Mouse (Mus musculus): ENCODE results near the gene Gm28305.

Gene Gm28305

DNA sequence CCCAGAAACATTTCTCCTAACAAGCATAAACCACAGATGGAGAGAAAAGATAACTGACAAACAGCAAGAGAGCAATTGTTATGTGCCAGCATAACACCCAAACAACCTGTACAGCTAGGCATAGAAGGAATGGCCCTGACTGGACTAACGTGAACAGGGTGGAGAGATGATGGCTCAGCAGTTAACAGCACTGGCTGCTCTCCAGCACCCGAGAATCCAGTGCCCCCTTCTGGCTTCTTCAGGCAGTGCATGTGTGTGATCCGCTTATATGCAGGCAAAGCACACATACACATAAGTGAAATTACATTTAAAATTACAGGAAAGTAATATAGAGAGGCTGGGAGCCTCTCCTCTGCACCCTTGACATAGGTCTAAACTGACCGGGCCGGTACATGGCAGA is 38.9 kb downstream of the Gm28305 start:
- H3K4me3 ChIP-seq (replicated peaks; ENCODE audit: low read length): no peak overlapping the region
- TF ChIP-seq CTCF (conservative IDR thresholded peaks at IDR 0.05; ENCODE audit: low read length) (peak; percentile 89), POU5F1 (IDR thresholded peaks at IDR 0.05; ENCODE audit: borderline replicate concordance, low read length) (no peak), NANOG (IDR thresholded peaks at IDR 0.05; ENCODE audit: borderline replicate concordance, low read length) (no peak)
- H3K4me1 ChIP-seq (replicated peaks; ENCODE audit: low read depth, low read length): peaks cover 11% of the 10 kb centered on the region
- H3K27me3 ChIP-seq (ENCODE audit: insufficient read depth, low read length): no peaks in the 10 kb centered on the region
- H3K36me3 ChIP-seq (ENCODE audit: insufficient read depth, low read length): peaks cover 30% of the 10 kb centered on the region
- no peaks in the 10 kb centered on the region for H3K9me3 ChIP-seq (ENCODE audit: low read length)

DNA sequence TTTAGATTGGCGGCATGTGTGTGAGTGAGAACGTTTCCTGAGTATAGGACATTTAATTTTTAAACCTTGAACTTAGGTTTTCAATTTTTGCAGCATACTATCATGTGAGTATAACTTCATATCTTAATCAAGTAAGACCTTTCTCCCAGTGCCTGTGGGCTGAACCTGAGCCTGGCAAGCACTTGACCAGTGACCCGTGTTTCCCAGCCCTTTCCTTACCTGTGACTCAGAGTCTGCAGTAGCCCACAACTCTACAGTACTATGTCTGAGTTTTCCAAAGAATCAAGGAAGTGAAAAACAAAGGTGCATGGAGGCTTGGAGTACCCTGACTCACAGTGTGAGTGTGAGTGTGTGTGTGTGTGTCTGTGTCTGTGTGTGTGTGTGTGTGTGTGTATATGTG is 39.6 kb downstream of the Gm28305 start:
- TF ChIP-seq NANOG (IDR thresholded peaks at IDR 0.05; ENCODE audit: borderline replicate concordance, low read length) (no peak), POU5F1 (IDR thresholded peaks at IDR 0.05; ENCODE audit: borderline replicate concordance, low read length) (no peak)
- Histone ChIP-seq H3K36me3 (ENCODE audit: insufficient read depth, low read length) (peaks cover 35% of the 10 kb centered on the region), H3K4me1 (replicated peaks; ENCODE audit: low read depth, low read length) (peaks cover 17% of the 10 kb centered on the region), H3K4me3 (replicated peaks; ENCODE audit: low read length) (no peak overlapping the region), H3K27me3 (ENCODE audit: insufficient read depth, low read length) (no peaks in the 10 kb centered on the region), H3K9me3 (ENCODE audit: low read length) (no peaks in the 10 kb centered on the region)

GRCm38 (mm10) chr9:104085730-104086429 is 45.4 kb downstream of the Gm28305 start:
- H3K4me3 ChIP-seq (replicated peaks; ENCODE audit: low read length): peak overlapping the region; percentile 14; the same call in 1 of the 2 replicates
- no peaks in the 10 kb centered on the region for H3K27me3 ChIP-seq (ENCODE audit: insufficient read depth, low read length)
- TF ChIP-seq CTCF (conservative IDR thresholded peaks at IDR 0.05; ENCODE audit: low read length) (no peak), POU5F1 (IDR thresholded peaks at IDR 0.05; ENCODE audit: borderline replicate concordance, low read length) (no peak)

GRCm38 (mm10) chr9:104088555-104088954 is 48.1 kb downstream of the Gm28305 start:
- Histone ChIP-seq H3K4me1 (replicated peaks; ENCODE audit: low read depth, low read length) (peaks cover 58% of the 10 kb centered on the region), H3K27me3 (ENCODE audit: insufficient read depth, low read length) (no peaks in the 10 kb centered on the region), H3K4me3 (replicated peaks; ENCODE audit: low read length) (peak overlapping the region; percentile 39; the same call in 1 of the 2 replicates), H3K36me3 (ENCODE audit: insufficient read depth, low read length) (peaks cover 18% of the 10 kb centered on the region), H3K9me3 (ENCODE audit: low read length) (no peaks in the 10 kb centered on the region)
- TF ChIP-seq CTCF (conservative IDR thresholded peaks at IDR 0.05; ENCODE audit: low read length) (no peak), POU5F1 (IDR thresholded peaks at IDR 0.05; ENCODE audit: borderline replicate concordance, low read length) (no peak), NANOG (IDR thresholded peaks at IDR 0.05; ENCODE audit: borderline replicate concordance, low read length) (no peak)

More at GRCm38 (mm10) chr9:104085730-104086429, 45.4 kb downstream of the Gm28305 start:
- peaks cover 60% of the 10 kb centered on the region for H3K4me1 ChIP-seq (replicated peaks; ENCODE audit: low read depth, low read length)
- H3K9me3 ChIP-seq (ENCODE audit: low read length): no peaks in the 10 kb centered on the region
- peaks cover 28% of the 10 kb centered on the region for H3K36me3 ChIP-seq (ENCODE audit: insufficient read depth, low read length)

GRCm38 (mm10) chr9:104092945-104093344 is 52.5 kb downstream of the Gm28305 start:
- peaks cover 14% of the 10 kb centered on the region for H3K4me1 ChIP-seq (replicated peaks; ENCODE audit: low read depth, low read length)
- H3K36me3 ChIP-seq (ENCODE audit: insufficient read depth, low read length): peaks cover 21% of the 10 kb centered on the region
- no peaks in the 10 kb centered on the region for H3K9me3 ChIP-seq (ENCODE audit: low read length)
- H3K4me3 ChIP-seq (replicated peaks; ENCODE audit: low read length): no peak overlapping the region
- TF ChIP-seq NANOG (IDR thresholded peaks at IDR 0.05; ENCODE audit: borderline replicate concordance, low read length) (no peak), CTCF (conservative IDR thresholded peaks at IDR 0.05; ENCODE audit: low read length) (no peak), POU5F1 (IDR thresholded peaks at IDR 0.05; ENCODE audit: borderline replicate concordance, low read length) (no peak)
- H3K27me3 ChIP-seq (ENCODE audit: insufficient read depth, low read length): no peaks in the 10 kb centered on the region

GRCm38 (mm10) chr9:104098256-104098655 is 57.8 kb downstream of the Gm28305 start:
- TF ChIP-seq NANOG (IDR thresholded peaks at IDR 0.05; ENCODE audit: borderline replicate concordance, low read length) (no peak), POU5F1 (IDR thresholded peaks at IDR 0.05; ENCODE audit: borderline replicate concordance, low read length) (no peak), CTCF (conservative IDR thresholded peaks at IDR 0.05; ENCODE audit: low read length) (no peak)
- Histone ChIP-seq H3K4me3 (replicated peaks; ENCODE audit: low read length) (no peak overlapping the region), H3K4me1 (replicated peaks; ENCODE audit: low read depth, low read length) (peaks cover 46% of the 10 kb centered on the region), H3K9me3 (ENCODE audit: low read length) (no peaks in the 10 kb centered on the region), H3K36me3 (ENCODE audit: insufficient read depth, low read length) (peaks cover 12% of the 10 kb centered on the region; the same call in 1 of the 2 replicates), H3K27me3 (ENCODE audit: insufficient read depth, low read length) (peaks cover 12% of the 10 kb centered on the region)

GRCm38 (mm10) chr9:104099060-104099459 is 58.6 kb downstream of the Gm28305 start:
- H3K9me3 ChIP-seq (ENCODE audit: low read length): no peaks in the 10 kb centered on the region
- H3K4me3 ChIP-seq (replicated peaks; ENCODE audit: low read length): peak overlapping the region; percentile 65
- H3K4me1 ChIP-seq (replicated peaks; ENCODE audit: low read depth, low read length): peaks cover 54% of the 10 kb centered on the region
- TF ChIP-seq CTCF (conservative IDR thresholded peaks at IDR 0.05; ENCODE audit: low read length) (no peak), NANOG (IDR thresholded peaks at IDR 0.05; ENCODE audit: borderline replicate concordance, low read length) (no peak), POU5F1 (IDR thresholded peaks at IDR 0.05; ENCODE audit: borderline replicate concordance, low read length) (no peak)
- peaks cover 12% of the 10 kb centered on the region; the same call in 1 of the 2 replicates for H3K36me3 ChIP-seq (ENCODE audit: insufficient read depth, low read length)
- peaks cover 12% of the 10 kb centered on the region for H3K27me3 ChIP-seq (ENCODE audit: insufficient read depth, low read length)

DNA sequence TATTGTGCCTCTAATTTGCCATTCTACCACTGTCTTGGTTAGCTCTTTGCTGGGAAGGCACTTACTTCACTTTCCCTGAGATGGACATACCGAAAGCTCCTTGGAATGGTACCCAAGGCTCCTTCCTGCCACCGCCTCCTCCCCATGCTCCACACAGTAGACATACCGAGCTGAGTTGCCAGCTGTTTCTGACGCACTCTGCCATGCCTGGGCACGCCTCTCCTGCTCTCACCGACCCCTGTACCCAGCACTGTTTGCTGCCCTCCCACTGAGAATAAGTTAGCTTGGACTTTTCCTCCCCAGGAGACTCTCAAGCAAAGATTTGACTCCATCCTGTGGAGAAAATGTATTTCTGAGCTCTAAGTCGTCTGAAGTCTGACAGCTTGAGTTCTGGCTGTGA is 60.4 kb downstream of the Gm28305 start:
- H3K27me3 ChIP-seq (ENCODE audit: insufficient read depth, low read length): peaks cover 14% of the 10 kb centered on the region
- H3K4me3 ChIP-seq (replicated peaks; ENCODE audit: low read length): no peak overlapping the region
- H3K36me3 ChIP-seq (ENCODE audit: insufficient read depth, low read length): 0 out of 2 replicates have a peak, but pooled peaks cover under 1% of the 10 kb centered on the region
- H3K4me1 ChIP-seq (replicated peaks; ENCODE audit: low read depth, low read length): peaks cover 62% of the 10 kb centered on the region
- no peak for TF ChIP-seq POU5F1 (IDR thresholded peaks at IDR 0.05; ENCODE audit: borderline replicate concordance, low read length)
- TF ChIP-seq CTCF (conservative IDR thresholded peaks at IDR 0.05; ENCODE audit: low read length): no peak
- no peak for TF ChIP-seq NANOG (IDR thresholded peaks at IDR 0.05; ENCODE audit: borderline replicate concordance, low read length)
- H3K9me3 ChIP-seq (ENCODE audit: low read length): peaks cover 10% of the 10 kb centered on the region
